Mouse (Mus musculus) ES-E14 (cell line): ENCODE measurements around the gene Tatdn2.

ENCODE experiments used
- CHD2 ChIP-seq: IDR thresholded peaks from 2 replicates; pipeline ENCODE4 v1.6.1; 2014; ENCODE audit warnings: mild to moderate bottlenecking, low read depth, low read length, inconsistent platforms
- HCFC1 ChIP-seq: IDR thresholded peaks from 2 replicates; pipeline ENCODE4 v1.6.1; 2012; ENCODE audit warnings: low read length, inconsistent platforms, borderline replicate concordance; ENCODE audit not compliant: insufficient read depth
- MAFK ChIP-seq: IDR thresholded peaks from 2 replicates; pipeline ENCODE4 v1.6.1; 2014; ENCODE audit warnings: mild to moderate bottlenecking, low read depth, low read length, inconsistent platforms; ENCODE audit not compliant: insufficient read depth
- ZC3H11A ChIP-seq: IDR thresholded peaks from 2 replicates; pipeline ENCODE4 v1.6.1; 2012; ENCODE audit warnings: low read depth, mild to moderate bottlenecking, inconsistent platforms, low read length, borderline replicate concordance
- ZNF384 ChIP-seq: IDR thresholded peaks from 2 replicates; pipeline ENCODE4 v1.6.1; 2012; ENCODE audit warnings: low read depth, low read length, inconsistent platforms

- TF ChIP-seq MAFK (no peak), ZNF384 (no peak), HCFC1 (no peak), ZC3H11A (no peak), CHD2 (no peak)
Observed at GRCm38 (mm10) chr6:113672989-113673388, 23.9 kb upstream of the Tatdn2 start.
